Mouse (Mus musculus) kidney, adult 2 months (tissue): Measurements from ENCODE around the gene Tbca.

Source experiments
- CTCF ChIP-seq: fragments of 200-500 bp; conservative IDR thresholded peaks from 2 replicates; pipeline ENCODE4 v1.5.1; 2011; ENCODE audit warnings: low read depth, mild to moderate bottlenecking, control low read depth, low read length, moderate library complexity, mixed read lengths; ENCODE audit not compliant: insufficient read depth, insufficient read length
- POLR2A ChIP-seq: fragments of 200-500 bp; IDR thresholded peaks from one replicate; pipeline ENCODE4 v1.6.1; 2011; ENCODE audit warnings: low read depth, low read length, control low read depth

- TF ChIP-seq POLR2A: no peak
- TF ChIP-seq CTCF: peak; percentile 34
Measured at GRCm38 (mm10) chr13:94868478-94868950, 79.8 kb downstream of the Tbca start.
